Mouse (Mus musculus) kidney, postnatal 0 days (tissue): ENCODE data around the gene Plekhh2. TPM values are rescaled to one million over a fixed set of nuclear protein-coding genes. Genes with fewer than 3 reads are reported as not detected.

Experiments used
- ATAC-seq: fragments of 200-750 bp; cut with Nextera tagmentation; replicated peaks from 2 replicates; pipeline ENCODE4 v1.8.0; 2017; ENCODE audit warnings: low read depth, moderate number of reproducible peaks, moderate TSS enrichment, moderate library complexity; ENCODE audit not compliant: low FRiP score
- DNase-seq: peaks from one replicate; pipeline ENCODE4 v3.0.0-alpha.2; 2016; ENCODE audit warnings: low spot score
- H3K27ac ChIP-seq: fragments of 300-500 bp; sonication (generic); 2 replicates; pipeline ENCODE4 v1.5.1; 2014; ENCODE audit warnings: mild to moderate bottlenecking
- H3K27me3 ChIP-seq: fragments of 300-500 bp; sonication (generic); 2 replicates; pipeline ENCODE4 v1.6.1; 2014; ENCODE audit warnings: low read length, mixed read lengths; ENCODE audit not compliant: insufficient read depth
- H3K36me3 ChIP-seq: fragments of 300-500 bp; sonication (generic); 2 replicates; pipeline ENCODE4 v1.6.1; 2014; ENCODE audit warnings: low read length, mixed read lengths; ENCODE audit not compliant: insufficient read depth
- H3K4me1 ChIP-seq: fragments of 300-500 bp; sonication (generic); replicated peaks from 2 replicates; pipeline ENCODE4 v1.6.1; 2014; ENCODE audit warnings: antibody characterized with exemption, low read length, mixed read lengths; ENCODE audit not compliant: insufficient read depth
- H3K4me2 ChIP-seq: fragments of 300-500 bp; sonication (generic); 2 replicates; pipeline ENCODE4 v1.6.1; 2014; ENCODE audit warnings: mild to moderate bottlenecking, low read length, moderate library complexity, mixed read lengths
- H3K4me3 ChIP-seq: fragments of 300-500 bp; sonication (generic); replicated peaks from 2 replicates; pipeline ENCODE4 v1.5.1; 2014; ENCODE audit warnings: low read depth, low read length
- H3K9ac ChIP-seq: fragments of 300-500 bp; sonication (generic); 2 replicates; pipeline ENCODE4 v1.6.1; 2014; ENCODE audit warnings: low read depth, low read length
- H3K9me3 ChIP-seq: fragments of 300-500 bp; sonication (generic); replicated peaks from 2 replicates; pipeline ENCODE4 v1.6.1; 2016; ENCODE audit warnings: low read length, inconsistent platforms, mixed read lengths
- CTCF ChIP-seq: IDR thresholded peaks from 2 replicates; pipeline ENCODE4 v1.5.1; 2016; ENCODE audit warnings: antibody characterized with exemption, low read depth, mild to moderate bottlenecking, moderate library complexity
- WGBS: fragments of 180-500 bp; shearing (Covaris S2); extraction: QIAGEN DNeasy Blood & Tissue Kit; methylation state at CpG from one replicate; pipeline ENCODE4 v1.1.7; 2014; 5-methylcytosine and 5-hydroxymethylcytosine counted together
- polyA plus RNA-seq: library from polyadenylated mRNA; unstranded; fragments of >200 nt; fragmentation: Nextera tagmentation; extraction: Ambion mirVana; gene quantifications from 2 replicates; pipeline ENCODE4 v1.2.1, GENCODE M21; 2015

Gene Plekhh2
- polyA plus RNA-seq, 1 experiment from 2014 or later, result 6.1 TPM

DNA sequence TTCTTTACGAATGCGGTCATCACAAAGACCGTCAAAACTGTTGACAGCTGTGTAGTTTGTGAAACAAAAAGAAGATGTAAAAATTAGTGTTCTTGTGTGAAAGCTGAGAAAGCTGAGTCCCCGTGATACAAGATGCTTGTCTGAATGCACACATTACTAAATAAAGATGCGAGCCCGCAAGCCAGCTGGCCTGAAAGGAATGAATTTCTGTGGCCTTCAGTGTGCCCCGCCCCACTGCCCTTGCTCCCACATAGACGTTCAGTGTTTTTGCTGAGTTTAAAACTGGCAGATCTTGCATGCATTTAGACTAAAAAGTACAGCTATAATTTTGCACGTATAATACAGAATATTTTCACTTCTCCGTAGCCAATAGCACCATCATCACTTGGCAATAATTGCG is 104.1 kb downstream of the Plekhh2 start:
- Histone ChIP-seq H3K4me2 (no peak overlapping the region), H3K9me3 (no peaks in the 10 kb centered on the region), H3K27ac (no peak overlapping the region), H3K27me3 (no peaks in the 10 kb centered on the region), H3K9ac (no peak overlapping the region), H3K36me3 (peaks cover 19% of the 10 kb centered on the region), H3K4me3 (no peak overlapping the region), H3K4me1 (peaks cover 3% of the 10 kb centered on the region; the same call in 1 of the 2 replicates)
- TF ChIP-seq CTCF, result no peak
- 77% methylated on average over 11 of the region's 11 CpGs for WGBS
- ATAC-seq, result no peak
- DNase-seq, result no peak

DNA sequence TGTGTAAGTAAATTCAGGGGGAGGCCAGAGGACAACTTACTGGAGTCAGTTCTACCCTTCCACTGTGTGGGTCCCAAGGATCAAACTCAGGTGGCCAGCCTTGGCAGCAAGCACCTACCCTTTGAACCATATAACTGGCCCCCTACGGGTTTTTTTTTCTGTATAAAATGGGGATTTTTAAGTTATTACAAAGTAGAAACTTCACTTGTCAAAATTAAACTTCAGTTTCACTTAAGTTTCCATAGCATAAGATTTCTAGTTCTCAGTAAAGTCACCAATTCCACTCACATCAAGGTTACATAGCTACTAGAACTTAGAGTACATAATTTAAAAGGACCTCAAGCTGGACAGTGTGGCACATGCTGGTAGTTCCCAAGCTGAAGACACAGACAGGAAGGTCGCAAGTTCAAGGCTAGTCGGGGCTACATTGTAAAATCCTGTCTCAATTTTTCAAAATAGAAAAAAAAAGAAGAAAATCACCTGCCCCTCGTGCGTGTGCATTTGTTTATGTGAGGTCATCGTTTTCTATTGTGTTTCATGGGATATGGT is 104.9 kb downstream of the Plekhh2 start:
- 75% methylated on average over 6 of the region's 6 CpGs for WGBS
- TF ChIP-seq CTCF, result no peak
- Histone ChIP-seq H3K9ac (no peak overlapping the region), H3K27ac (no peak overlapping the region), H3K9me3 (no peaks in the 10 kb centered on the region), H3K36me3 (peaks cover 17% of the 10 kb centered on the region), H3K4me3 (no peak overlapping the region), H3K4me2 (no peak overlapping the region), H3K4me1 (peaks cover 3% of the 10 kb centered on the region; the same call in 1 of the 2 replicates), H3K27me3 (no peaks in the 10 kb centered on the region)
- DNase-seq (no peak), ATAC-seq (no peak)

DNA sequence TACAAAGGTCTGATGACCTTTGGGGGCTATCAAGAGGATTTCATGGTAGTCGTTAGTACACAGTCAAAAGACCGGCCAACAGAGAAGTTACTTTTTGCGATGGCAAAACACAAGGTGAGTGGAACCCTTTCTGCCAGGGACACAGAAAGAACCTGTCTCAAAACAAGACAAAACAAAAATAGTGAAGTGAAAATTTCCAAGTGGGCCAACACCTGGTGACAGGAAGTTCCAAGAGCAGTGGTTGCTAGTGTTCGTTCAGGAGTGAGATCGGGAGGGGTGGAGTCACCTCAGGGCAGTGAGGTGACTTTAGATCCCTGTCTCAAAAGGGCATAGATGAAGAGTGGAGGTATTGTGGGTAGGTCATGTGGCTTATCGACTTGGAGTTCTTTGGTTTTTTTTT is 106.3 kb downstream of the Plekhh2 start:
- peaks cover 17% of the 10 kb centered on the region for H3K36me3 ChIP-seq
- H3K4me3 ChIP-seq, result no peak overlapping the region
- DNase-seq (no peak), ATAC-seq (no peak)
- H3K9ac ChIP-seq, result no peak overlapping the region
- H3K4me1 ChIP-seq, result no peaks in the 10 kb centered on the region
- no peaks in the 10 kb centered on the region for H3K27me3 ChIP-seq
- WGBS, result 89% methylated on average over 6 of the region's 6 CpGs
- no peak overlapping the region for H3K27ac ChIP-seq
- no peaks in the 10 kb centered on the region for H3K9me3 ChIP-seq
- no peak overlapping the region for H3K4me2 ChIP-seq
- TF ChIP-seq CTCF, result no peak

DNA sequence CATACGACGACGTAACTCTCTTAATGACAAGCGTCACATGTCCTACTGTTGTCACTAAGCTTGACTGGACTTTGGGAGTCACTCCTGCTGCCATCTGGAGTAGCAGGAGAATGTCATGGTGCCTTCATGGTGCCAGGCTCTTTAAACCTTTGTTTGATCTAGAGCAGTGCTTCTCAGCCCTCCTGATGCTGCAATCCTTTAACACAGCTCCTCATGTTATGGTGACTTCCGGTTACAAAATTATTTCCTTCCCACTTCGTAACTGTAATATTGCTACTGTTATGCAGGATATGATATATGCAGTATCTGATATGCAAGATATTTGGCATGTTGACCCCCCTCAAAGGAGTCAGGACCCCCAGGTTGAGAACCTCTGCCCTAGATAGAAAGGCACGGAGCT is 107.4 kb downstream of the Plekhh2 start:
- Histone ChIP-seq H3K9me3 (no peaks in the 10 kb centered on the region), H3K27ac (no peak overlapping the region), H3K4me1 (no peaks in the 10 kb centered on the region), H3K9ac (no peak overlapping the region), H3K27me3 (no peaks in the 10 kb centered on the region), H3K4me2 (no peak overlapping the region), H3K4me3 (no peak overlapping the region), H3K36me3 (peaks cover 11% of the 10 kb centered on the region)
- WGBS, result 82% methylated on average over 7 of the region's 7 CpGs
- ATAC-seq (no peak), DNase-seq (no peak)
- TF ChIP-seq CTCF, result no peak

DNA sequence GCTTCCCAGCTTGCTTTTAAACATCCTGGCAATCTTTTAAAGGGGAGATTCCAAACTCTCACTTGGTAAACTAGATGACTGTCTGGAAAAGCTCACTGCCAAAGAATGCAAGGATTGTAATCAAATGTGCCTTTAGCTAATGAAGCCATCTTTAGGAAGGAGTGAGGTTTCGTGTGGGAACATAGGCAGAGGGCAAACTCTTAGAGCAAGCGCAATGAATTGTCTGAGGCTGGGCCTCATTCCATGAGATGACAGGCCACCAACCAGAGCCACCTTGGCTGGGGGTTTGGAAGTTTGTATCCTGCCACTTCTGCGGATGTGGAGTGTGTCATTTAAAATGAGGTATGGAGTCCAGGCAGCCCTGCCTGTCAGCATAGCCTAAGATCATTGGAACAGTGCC is 108.4 kb downstream of the Plekhh2 start:
- no peak overlapping the region for H3K4me2 ChIP-seq
- no peak for TF ChIP-seq CTCF
- ATAC-seq, result no peak
- H3K9ac ChIP-seq, result no peak overlapping the region
- H3K36me3 ChIP-seq, result peaks cover 6% of the 10 kb centered on the region; the same call in 1 of the 2 replicates
- DNase-seq, result no peak
- H3K27me3 ChIP-seq, result no peaks in the 10 kb centered on the region
- no peak overlapping the region for H3K4me3 ChIP-seq
- H3K9me3 ChIP-seq, result no peaks in the 10 kb centered on the region
- 76% methylated on average over 3 of the region's 3 CpGs for WGBS
- no peaks in the 10 kb centered on the region for H3K4me1 ChIP-seq
- H3K27ac ChIP-seq, result no peak overlapping the region

DNA sequence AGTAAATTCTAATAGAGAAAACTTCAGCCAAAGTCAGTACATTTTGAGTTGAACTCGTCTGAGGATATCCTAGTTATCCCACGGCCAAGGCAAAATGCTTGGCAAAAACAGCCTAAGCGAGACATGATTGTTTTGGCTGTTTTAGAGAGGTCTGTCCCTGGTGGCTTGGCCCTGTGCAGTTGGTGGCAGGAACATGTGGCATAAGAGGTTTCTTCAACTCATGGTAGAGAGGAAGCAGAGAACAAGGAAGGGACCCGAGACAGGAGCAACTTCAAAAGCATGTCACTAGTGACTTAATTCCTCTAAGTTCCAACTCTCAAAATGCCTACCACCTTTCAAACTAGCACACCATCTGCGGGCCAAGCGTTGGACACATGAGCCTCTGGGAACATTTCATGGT is 108.9 kb downstream of the Plekhh2 start:
- H3K9me3 ChIP-seq, result no peaks in the 10 kb centered on the region
- TF ChIP-seq CTCF, result no peak
- no peak for ATAC-seq
- H3K36me3 ChIP-seq, result peaks cover 6% of the 10 kb centered on the region; the same call in 1 of the 2 replicates
- no peak overlapping the region for H3K27ac ChIP-seq
- H3K9ac ChIP-seq, result no peak overlapping the region
- 86% methylated on average over 6 of the region's 6 CpGs for WGBS
- no peaks in the 10 kb centered on the region for H3K27me3 ChIP-seq
- H3K4me1 ChIP-seq, result no peaks in the 10 kb centered on the region
- no peak overlapping the region for H3K4me3 ChIP-seq
- H3K4me2 ChIP-seq, result no peak overlapping the region
- no peak for DNase-seq

DNA sequence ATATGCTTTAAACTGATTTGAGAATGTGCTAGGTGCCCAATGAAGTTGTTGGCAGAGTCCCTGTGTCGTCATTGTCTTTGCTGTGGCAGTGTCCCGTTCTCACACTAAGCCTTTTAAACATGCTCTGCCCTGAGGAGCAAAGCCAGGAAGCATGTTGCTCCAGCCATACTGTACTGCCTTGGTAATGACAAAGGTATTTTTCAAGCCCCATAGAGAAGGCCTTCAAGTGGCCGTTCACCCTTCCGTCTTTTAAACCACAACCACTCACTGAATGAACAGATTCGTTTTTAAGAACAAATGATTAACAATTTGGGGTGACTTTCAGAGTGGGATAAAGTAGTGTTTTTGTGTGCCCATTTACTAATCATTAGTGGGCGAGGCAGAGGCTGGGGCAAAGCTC is 109.5 kb downstream of the Plekhh2 start:
- Histone ChIP-seq H3K4me3 (no peak overlapping the region), H3K9me3 (no peaks in the 10 kb centered on the region), H3K9ac (no peak overlapping the region), H3K4me1 (no peaks in the 10 kb centered on the region), H3K4me2 (no peak overlapping the region), H3K27ac (no peak overlapping the region), H3K36me3 (peaks cover 3% of the 10 kb centered on the region; the same call in 1 of the 2 replicates), H3K27me3 (no peaks in the 10 kb centered on the region)
- 84% methylated on average over 6 of the region's 6 CpGs for WGBS
- DNase-seq (no peak), ATAC-seq (no peak)
- no peak for TF ChIP-seq CTCF
